In the genomic region with DNA sequence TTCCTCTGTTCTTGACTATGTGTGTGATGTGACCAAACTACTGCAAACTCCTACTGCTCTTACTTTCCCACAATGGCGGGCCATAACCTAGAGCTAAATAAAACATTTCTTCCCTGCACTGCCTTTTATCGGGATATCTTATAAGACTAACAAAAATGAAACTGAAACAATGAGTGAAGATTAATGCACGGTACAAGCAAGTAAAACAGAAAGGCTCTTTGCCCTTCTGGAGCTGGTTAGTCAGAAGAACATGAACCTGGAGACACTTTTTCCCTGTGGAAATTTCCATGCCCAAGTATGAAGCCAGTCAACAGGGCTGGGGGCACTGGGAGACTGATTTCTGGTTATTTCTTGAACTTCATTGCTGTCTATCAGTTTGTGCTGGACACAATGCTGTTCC, we compare ENCODE assay signal across 35 mouse cellular contexts. TPM values are rescaled to one million over a fixed set of nuclear protein-coding genes. Genes with fewer than 3 reads are reported as not detected.
DNase-seq lines count a peak whose midpoint lies in the region; ATAC-seq and TF ChIP-seq lines count a peak whose summit lies in the region.
"Had no signal": no experiment of that assay in that cellular context is flagged by ENCODE, and none has a peak within 500 bp of the region (broad histone marks: within the 10 kb centered on the region; RNA-seq: fewer than 3 reads in every experiment).

No protein-coding gene starts in this region.

- H3K9me3 ChIP-seq in intestine, embryonic 14.5 days (ENCODE audit: control insufficient read depth, low read length), result no peaks in the 10 kb centered on the region
- no peaks in the 10 kb centered on the region for H3K9me3 ChIP-seq in intestine, embryonic 16.5 days (ENCODE audit: control insufficient read depth, low read length)
- peaks cover 7% of the 10 kb centered on the region for H3K9me3 ChIP-seq in CH12.LX (replicated peaks; ENCODE audit: low read length)
- H3K9me3 ChIP-seq: embryonic facial prominence, embryonic 12.5 days; embryonic facial prominence, embryonic 15.5 days; forebrain, embryonic 12.5 days; forebrain, embryonic 15.5 days; heart, embryonic 12.5 days; heart, embryonic 15.5 days; hindbrain, embryonic 10.5 days; hindbrain, embryonic 13.5 days had no signal

- no peak for TF ChIP-seq RAD21 in CH12.LX (IDR thresholded peaks at IDR 0.05; ENCODE audit: low read depth, low read length)

- DNase-seq in intestine, embryonic 14.5 days (ENCODE audit: low spot score), result peak; percentile 4
- peak; percentile 52 for DNase-seq in 416B (ENCODE audit: low read depth)
- no peak for DNase-seq in CH12.LX (ENCODE audit: extremely low read depth)
- DNase-seq in induced T-regulatory cell, adult 2 months (ENCODE audit: low read depth), result peak; percentile 74
- no peak for DNase-seq in thymus, postnatal 0 days (ENCODE audit: low spot score)
- DNase-seq in right cerebral cortex, postnatal 25 days, result no peak
- DNase-seq: adrenal gland, adult 2 months; adrenal gland, postnatal 14 days; B cell, adult 2 months; cerebellum, adult 2 months; cerebellum, adult 9-11 months; cerebellum, postnatal 25 days; gastrocnemius, postnatal 25 days; heart, adult 18-20 months; heart, postnatal 10 days; heart, postnatal 36 days; kidney, adult 11 months; kidney, adult 8-10 months had no signal

- H3K4me3 ChIP-seq in intestine, embryonic 14.5 days (ENCODE audit: low read depth, low read length), result no peak overlapping the region
- no peak overlapping the region for H3K4me3 ChIP-seq in intestine, embryonic 16.5 days (ENCODE audit: low read length)
- no peak overlapping the region for H3K4me3 ChIP-seq in CH12.LX (replicated peaks in 1 of 3; ENCODE audit: low read depth in 2 of 3, low read length in 2 of 3, poor library complexity in 1 of 3)
- H3K4me3 ChIP-seq: embryonic facial prominence, embryonic 12.5 days; embryonic facial prominence, embryonic 15.5 days; forebrain, embryonic 12.5 days; forebrain, embryonic 15.5 days; heart, embryonic 12.5 days; heart, embryonic 15.5 days; hindbrain, embryonic 10.5 days; hindbrain, embryonic 13.5 days had no signal

- no peaks in the 10 kb centered on the region for H3K36me3 ChIP-seq in intestine, embryonic 14.5 days (ENCODE audit: control insufficient read depth, insufficient read depth, low read length)
- H3K36me3 ChIP-seq in intestine, embryonic 16.5 days (ENCODE audit: control insufficient read depth, insufficient read depth, low read length), result no peaks in the 10 kb centered on the region
- H3K36me3 ChIP-seq in CH12.LX (replicated peaks in 1 of 2; ENCODE audit: control insufficient read depth in 1 of 2, insufficient read depth in 1 of 2, low read length in 1 of 2), result no peaks in the 10 kb centered on the region
- H3K36me3 ChIP-seq: embryonic facial prominence, embryonic 12.5 days; embryonic facial prominence, embryonic 15.5 days; forebrain, embryonic 12.5 days; forebrain, embryonic 15.5 days; heart, embryonic 15.5 days; hindbrain, embryonic 10.5 days; hindbrain, embryonic 13.5 days had no signal

- H3K27me3 ChIP-seq in intestine, embryonic 14.5 days (replicated peaks; ENCODE audit: control insufficient read depth, insufficient read depth, low read length), result no peaks in the 10 kb centered on the region
- no peaks in the 10 kb centered on the region for H3K27me3 ChIP-seq in intestine, embryonic 16.5 days (replicated peaks; ENCODE audit: control insufficient read depth, insufficient read depth, low read length)
- no peaks in the 10 kb centered on the region for H3K27me3 ChIP-seq in CH12.LX (replicated peaks)
- H3K27me3 ChIP-seq: embryonic facial prominence, embryonic 12.5 days; embryonic facial prominence, embryonic 15.5 days; forebrain, embryonic 12.5 days; forebrain, embryonic 15.5 days; heart, embryonic 12.5 days; heart, embryonic 15.5 days; hindbrain, embryonic 13.5 days had no signal

- no peak for TF ChIP-seq POLR2A in CH12.LX (IDR thresholded peaks at IDR 0.05; ENCODE audit: low read depth, low read length)

- no peak overlapping the region for H3K27ac ChIP-seq in intestine, embryonic 14.5 days (ENCODE audit: low read depth)
- no peak overlapping the region for H3K27ac ChIP-seq in intestine, embryonic 16.5 days (ENCODE audit: low read length)
- no peak overlapping the region for H3K27ac ChIP-seq in CH12.LX (ENCODE audit: insufficient read depth, low read depth)
- H3K27ac ChIP-seq: embryonic facial prominence, embryonic 12.5 days; embryonic facial prominence, embryonic 15.5 days; forebrain, embryonic 12.5 days; forebrain, embryonic 15.5 days; heart, embryonic 15.5 days; hindbrain, embryonic 10.5 days; hindbrain, embryonic 13.5 days had no signal

- ATAC-seq in intestine, embryonic 14.5 days (replicated peaks; ENCODE audit: low FRiP score, low TSS enrichment, low read depth), result no peak
- ATAC-seq in intestine, embryonic 16.5 days, result no peak
- no peak for ATAC-seq in cerebellum, adult (ENCODE audit: insufficient number of reproducible peaks, low FRiP score, low TSS enrichment)
- ATAC-seq: forebrain, embryonic 15.5 days; hindbrain, embryonic 16.5 days; inflammation-experienced regulatory T-cells, adult 6 months; Patski had no signal

- 86% methylated on average over 3 of the region's 3 CpGs for WGBS in intestine, embryonic 14.5 days
- WGBS in intestine, embryonic 16.5 days, result 79% methylated on average over 3 of the region's 3 CpGs

- no peak overlapping the region for H3K9ac ChIP-seq in intestine, embryonic 14.5 days (ENCODE audit: low read length)
- no peak overlapping the region for H3K9ac ChIP-seq in intestine, embryonic 16.5 days (ENCODE audit: low read depth, low read length)
- H3K9ac ChIP-seq in CH12.LX (ENCODE audit: insufficient read depth, low read depth), result peak overlapping the region; percentile 29; the same call in 1 of the 2 replicates
- H3K9ac ChIP-seq: embryonic facial prominence, embryonic 12.5 days; embryonic facial prominence, embryonic 15.5 days; forebrain, embryonic 12.5 days; forebrain, embryonic 15.5 days; heart, embryonic 12.5 days; heart, embryonic 15.5 days; hindbrain, embryonic 13.5 days had no signal

- TF ChIP-seq CTCF in CH12.LX (conservative IDR thresholded peaks at IDR 0.05 in 1 of 2, IDR thresholded peaks at IDR 0.05 in 1 of 2; ENCODE audit: low read depth in 2 of 2, low read length in 2 of 2), result no peak

- dilution Hi-C loops in CH12.LX (cut with MboI; ENCODE audit: extremely low pct_ligation_motif_present, extremely low pct_unique_long_range_greater_than_20kb, low sequenced_read_pairs), result no loop called here

- H3K4me1 ChIP-seq in intestine, embryonic 14.5 days (replicated peaks; ENCODE audit: control insufficient read depth, insufficient read depth, low read length), result no peaks in the 10 kb centered on the region
- H3K4me1 ChIP-seq in intestine, embryonic 16.5 days (ENCODE audit: control insufficient read depth, insufficient read depth, low read length), result no peaks in the 10 kb centered on the region; the same call in 1 of the 2 replicates
- H3K4me1 ChIP-seq in CH12.LX (ENCODE audit: control insufficient read depth in 1 of 2, insufficient read depth in 2 of 2), result peaks cover 29 to 69% of the 10 kb centered on the region in 2 experiments
- H3K4me1 ChIP-seq: embryonic facial prominence, embryonic 12.5 days; embryonic facial prominence, embryonic 15.5 days; forebrain, embryonic 12.5 days; forebrain, embryonic 15.5 days; heart, embryonic 12.5 days; heart, embryonic 15.5 days; hindbrain, embryonic 10.5 days; hindbrain, embryonic 13.5 days had no signal

- in situ Hi-C loops in CH12.LX (cut with MboI; ENCODE audit: low pct_ligation_motif_present, low pct_unique_long_range_greater_than_20kb, low sequenced_read_pairs), result loop anchor here (5.0 to 10.0 kb wide), 3 partner anchors 63 to 275 kb away; partner anchors contain the start of genes Gm29427 and Yod1

- no peak overlapping the region for H3K4me2 ChIP-seq in intestine, embryonic 14.5 days (ENCODE audit: low read length)
- no peak overlapping the region for H3K4me2 ChIP-seq in intestine, embryonic 16.5 days (ENCODE audit: low read depth, low read length)
- peak overlapping the region; percentile 77 for H3K4me2 ChIP-seq in CH12.LX (ENCODE audit: insufficient read depth, low read depth, poor library complexity, severe bottlenecking)
- H3K4me2 ChIP-seq: embryonic facial prominence, embryonic 12.5 days; embryonic facial prominence, embryonic 15.5 days; forebrain, embryonic 12.5 days; forebrain, embryonic 15.5 days; heart, embryonic 12.5 days; heart, embryonic 15.5 days; hindbrain, embryonic 13.5 days had no signal

- no peaks in the 10 kb centered on the region for H3K79me2 ChIP-seq in CH12.LX (replicated peaks; ENCODE audit: control insufficient read depth, extremely low read depth, insufficient read depth, poor library complexity, severe bottlenecking)

- TF ChIP-seq EP300 in CH12.LX (IDR thresholded peaks at IDR 0.05; ENCODE audit: low read length), result 0 out of 2 replicates have a peak, but pooled peaks have one; percentile 16

TF ChIP-seq in CH12.LX, 34 proteins besides CTCF, POLR2A, EP300 and RAD21 (continues in another document):
- TF ChIP-seq HCFC1 (IDR thresholded peaks at IDR 0.05; ENCODE audit: low read depth, low read length) (no peak), ETS1 (conservative IDR thresholded peaks at IDR 0.05; ENCODE audit: low read depth, low read length) (peak; percentile 26; the same call in 1 of the 2 replicates), UBTF (IDR thresholded peaks at IDR 0.05; ENCODE audit: low read depth, low read length) (no peak), MXI1 (IDR thresholded peaks at IDR 0.05; ENCODE audit: low read depth, low read length) (no peak), KAT2A (IDR thresholded peaks at IDR 0.05; ENCODE audit: insufficient replicate concordance, low read length) (no peak), MEF2A (IDR thresholded peaks at IDR 0.05; ENCODE audit: borderline replicate concordance, low read depth, low read length) (no peak), USF2 (conservative IDR thresholded peaks at IDR 0.05; ENCODE audit: low read depth, low read length) (no peak), NRF1 (IDR thresholded peaks at IDR 0.05; ENCODE audit: low read depth, low read length) (no peak)

RNA-seq across cellular contexts. Expression of gene Il10, which starts 30.3 kb away (rescaled TPM):
- polyA plus RNA-seq in intestine, embryonic 14.5 days (2014; fragmentation: Nextera tagmentation; extraction: Ambion mirVana), result not detected in 2 replicates
- not detected in 2 replicates for polyA plus RNA-seq in intestine, embryonic 16.5 days (2015; fragmentation: Nextera tagmentation; extraction: Ambion mirVana)
- total RNA-seq in CH12.LX (2012; rRNA removed), result 389 and 399 TPM in 2 replicates
- 903 and 969 TPM in 2 replicates for total RNA-seq in CH12.LX (2014; rRNA removed)
- polyA plus RNA-seq in CH12.LX (2012; ENCODE audit: insufficient read length, low read depth), result 236 and 284 TPM in 2 replicates
- 0.57 TPM in 2 replicates for polyA plus RNA-seq in thymus, postnatal 0 days (2015; fragmentation: Nextera tagmentation; extraction: Ambion mirVana)
- total RNA-seq: adrenal gland, adult 2 months; adrenal gland, postnatal 14 days; common myeloid progenitor, adult 5-6 weeks; gastrocnemius, adult 8-10 months; gastrocnemius, postnatal 25 days; heart, adult 18-20 months; heart, postnatal 10 days; heart, postnatal 36 days had no signal
- polyA plus RNA-seq: adrenal gland, adult 2 months; brain, embryonic 14.5 days; cerebellum, adult 2 months; embryonic facial prominence, embryonic 12.5 days; embryonic facial prominence, embryonic 15.5 days; forebrain, embryonic 12.5 days; forebrain, embryonic 15.5 days; gonadal fat pad, adult 2 months; heart, embryonic 12.5 days; heart, embryonic 15.5 days; hindbrain, embryonic 10.5 days; hindbrain, embryonic 13.5 days; hindbrain, embryonic 16.5 days had no signal

RNA-seq across cellular contexts. Expression of gene Il19, which starts 49.4 kb away (rescaled TPM):
- not detected in 2 replicates for polyA plus RNA-seq in intestine, embryonic 14.5 days (2014; fragmentation: Nextera tagmentation; extraction: Ambion mirVana)
- polyA plus RNA-seq in intestine, embryonic 16.5 days (2015; fragmentation: Nextera tagmentation; extraction: Ambion mirVana), result 0.20 TPM in 1 of 2 replicates, not detected in the other
- total RNA-seq in CH12.LX (2012; rRNA removed) (0.21 TPM in 1 of 2 replicates, not detected in the other), CH12.LX (2014; rRNA removed) (0.38 and 0.39 TPM in 2 replicates)
- polyA plus RNA-seq in CH12.LX (2012; ENCODE audit: insufficient read length, low read depth), result not detected in 2 replicates
- polyA plus RNA-seq in thymus, postnatal 0 days (2015; fragmentation: Nextera tagmentation; extraction: Ambion mirVana), result 0.18 TPM in 1 of 2 replicates, not detected in the other
- total RNA-seq: adrenal gland, adult 2 months; adrenal gland, postnatal 14 days; common myeloid progenitor, adult 5-6 weeks; gastrocnemius, postnatal 25 days; heart, adult 18-20 months; heart, postnatal 10 days; heart, postnatal 36 days had no signal
- polyA plus RNA-seq: adrenal gland, adult 2 months; brain, embryonic 14.5 days; embryonic facial prominence, embryonic 15.5 days; forebrain, embryonic 12.5 days; forebrain, embryonic 15.5 days; gonadal fat pad, adult 2 months; heart, embryonic 12.5 days; heart, embryonic 15.5 days; hindbrain, embryonic 10.5 days; hindbrain, embryonic 13.5 days; hindbrain, embryonic 16.5 days had no signal

Comparison
In these comparisons a context has a peak if more than half of its experiments do, and no peak if none do; other contexts are left out.
1. DNase-seq: peak in intestine, embryonic 14.5 days (single experiment), 416B (single experiment) and induced T-regulatory cell, adult 2 months (single experiment); none in CH12.LX (single experiment), thymus, postnatal 0 days (single experiment) and right cerebral cortex, postnatal 25 days (single experiment).
2. RNA of gene Il10, which starts 30.3 kb away (polyA plus RNA-seq): 236 to 284 TPM in CH12.LX; 0.57 TPM in thymus, postnatal 0 days, not detected in intestine, embryonic 14.5 days and not detected in intestine, embryonic 16.5 days; every median in the first group is over 100 times any median in the second.